Mouse (Mus musculus) C2C12 (cell line): ENCODE measurements around the gene Dmrt1.

Experiments used
- CEBPB ChIP-seq: IDR thresholded peaks from one replicate; pipeline ENCODE4 v1.6.1; 2011; ENCODE audit warnings: low read depth, mild to moderate bottlenecking, control low read depth, moderate library complexity
- CTCF ChIP-seq: IDR thresholded peaks from one replicate; pipeline ENCODE4 v1.5.1; 2011; ENCODE audit not compliant: control insufficient read depth, insufficient read depth, insufficient read length
- FOSL1 ChIP-seq: IDR thresholded peaks from one replicate; pipeline ENCODE4 v1.8.0; 2011; ENCODE audit warnings: mild to moderate bottlenecking, low read length; ENCODE audit not compliant: poor library complexity, insufficient read depth, severe bottlenecking
- MAX ChIP-seq: IDR thresholded peaks from one replicate; pipeline ENCODE4 v1.6.1; 2011; ENCODE audit warnings: mild to moderate bottlenecking, control low read depth
- MYOD1 ChIP-seq: IDR thresholded peaks from one replicate; pipeline ENCODE4 v1.6.1; 2011; ENCODE audit warnings: low read depth; ENCODE audit not compliant: control insufficient read depth, insufficient read length
- MYOG ChIP-seq: IDR thresholded peaks from one replicate; pipeline ENCODE4 v1.6.1; 2011; ENCODE audit not compliant: control insufficient read depth, insufficient read length; ENCODE audit errors: extremely low read depth
- USF1 ChIP-seq: IDR thresholded peaks from one replicate; pipeline ENCODE4 v1.6.1; 2011; ENCODE audit warnings: low read depth, mild to moderate bottlenecking, control low read depth, moderate library complexity

- TF ChIP-seq CTCF, result no peak
- no peak for TF ChIP-seq MYOG
- no peak for TF ChIP-seq USF1
- no peak for TF ChIP-seq CEBPB
- TF ChIP-seq MAX, result no peak
- no peak for TF ChIP-seq MYOD1
- no peak for TF ChIP-seq FOSL1
These were observed 44.9 kb downstream of the Dmrt1 start for GRCm38 (mm10) chr19:25550346-25550745.
